Mouse (Mus musculus) hindbrain, postnatal 0 days (tissue): Measurements from ENCODE around the gene Fbln1. TPM values are rescaled to one million over a fixed set of nuclear protein-coding genes. Genes with fewer than 3 reads are reported as not detected.

ENCODE experiments used
- ATAC-seq: fragments of 200-750 bp; cut with Nextera tagmentation; 2 replicates; pipeline ENCODE4 v1.8.0; 2017; ENCODE audit warnings: mild to moderate bottlenecking, moderate TSS enrichment, moderate library complexity
- DNase-seq: peaks from one replicate; pipeline ENCODE4 v3.0.0-alpha.2; 2015; ENCODE audit warnings: low spot score
- H3K27ac ChIP-seq: fragments of 300-500 bp; sonication (generic); 2 replicates; pipeline ENCODE4 v1.5.1; 2014; ENCODE audit warnings: mild to moderate bottlenecking
- H3K27me3 ChIP-seq: fragments of 300-500 bp; sonication (generic); 2 replicates; pipeline ENCODE4 v1.6.1; 2014; ENCODE audit warnings: low read length, mixed read lengths; ENCODE audit not compliant: insufficient read depth
- H3K36me3 ChIP-seq: fragments of 300-500 bp; sonication (generic); 2 replicates; pipeline ENCODE4 v1.6.1; 2014; ENCODE audit warnings: low read length, mixed read lengths; ENCODE audit not compliant: insufficient read depth
- H3K4me1 ChIP-seq: fragments of 300-500 bp; sonication (generic); 2 replicates; pipeline ENCODE4 v1.6.1; 2014; ENCODE audit warnings: antibody characterized with exemption, low read length, mixed read lengths; ENCODE audit not compliant: insufficient read depth
- H3K4me2 ChIP-seq: fragments of 300-500 bp; sonication (generic); 2 replicates; pipeline ENCODE4 v1.6.1; 2014; ENCODE audit warnings: low read depth, mild to moderate bottlenecking, low read length, moderate library complexity, mixed read lengths
- H3K4me3 ChIP-seq: fragments of 300-500 bp; sonication (generic); 2 replicates; pipeline ENCODE4 v1.5.1; 2014; ENCODE audit warnings: low read length
- H3K9ac ChIP-seq: fragments of 300-500 bp; sonication (generic); replicated peaks from 2 replicates; pipeline ENCODE4 v1.6.1; 2014; ENCODE audit warnings: mild to moderate bottlenecking, low read length, moderate library complexity, mixed read lengths
- H3K9me3 ChIP-seq: fragments of 300-500 bp; sonication (generic); 2 replicates; pipeline ENCODE4 v1.6.1; 2016; ENCODE audit warnings: low read length, mixed read lengths
- CTCF ChIP-seq: IDR thresholded peaks from 2 replicates; pipeline ENCODE4 v1.5.1; 2016; ENCODE audit warnings: antibody characterized with exemption, control low read depth, low read depth
- WGBS: fragments of 180-500 bp; shearing (Covaris S2); extraction: QIAGEN DNeasy Blood & Tissue Kit; methylation state at CpG from one replicate; pipeline ENCODE4 v1.1.7; 2014; 5-methylcytosine and 5-hydroxymethylcytosine counted together
- polyA plus RNA-seq: library from polyadenylated mRNA; unstranded; fragments of >200 nt; fragmentation: Nextera tagmentation; extraction: Ambion mirVana; gene quantifications from 2 replicates; pipeline ENCODE4 v1.2.1, GENCODE M21; 2015
- total RNA-seq: library from RNA; depleted of rRNA; stranded (reverse); fragments of >200 nt; gene quantifications from 2 replicates; pipeline ENCODE4 v1.2.3, GENCODE M21; 2014

The Fbln1 gene
- total and polyA plus RNA-seq, 2 experiments from 2014 or later = 48.3 to 73.9 TPM

DNA sequence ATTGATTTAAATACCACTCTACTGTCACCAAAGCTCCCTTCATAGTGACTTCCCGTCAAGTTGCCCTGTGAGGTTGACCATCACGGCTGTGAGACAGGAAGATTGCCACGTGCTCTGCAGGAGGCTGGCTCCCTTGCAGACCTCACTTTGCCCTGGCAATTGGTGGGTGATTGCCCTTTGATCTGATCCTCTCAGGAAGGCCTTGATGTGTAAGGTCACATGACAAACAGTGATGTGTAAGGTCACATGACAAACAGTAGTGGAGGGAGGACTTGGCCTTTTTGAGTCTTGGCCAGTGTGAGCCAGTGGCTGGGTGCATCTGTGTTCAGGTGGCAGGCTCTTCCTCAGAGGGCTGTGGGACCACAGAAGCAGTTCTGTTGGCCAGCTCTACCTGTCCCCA lies 22.8 kb downstream of the Fbln1 start:
- H3K9ac ChIP-seq = no peak overlapping the region
- H3K27me3 ChIP-seq = no peaks in the 10 kb centered on the region
- no peak overlapping the region for H3K4me3 ChIP-seq
- no peak overlapping the region for H3K4me2 ChIP-seq
- no peaks in the 10 kb centered on the region for H3K9me3 ChIP-seq
- 72% methylated on average over 3 of the region's 3 CpGs for WGBS
- ATAC-seq (no peak), DNase-seq (no peak)
- no peaks in the 10 kb centered on the region for H3K36me3 ChIP-seq
- no peaks in the 10 kb centered on the region for H3K4me1 ChIP-seq
- no peak overlapping the region for H3K27ac ChIP-seq
- no peak for TF ChIP-seq CTCF

- Histone ChIP-seq H3K4me2 (no peak overlapping the region), H3K4me1 (no peaks in the 10 kb centered on the region), H3K4me3 (no peak overlapping the region), H3K27ac (no peak overlapping the region), H3K36me3 (no peaks in the 10 kb centered on the region), H3K27me3 (no peaks in the 10 kb centered on the region), H3K9me3 (no peaks in the 10 kb centered on the region), H3K9ac (no peak overlapping the region)
- DNase-seq (no peak), ATAC-seq (no peak)
- WGBS = 86% methylated on average over 13 of the region's 13 CpGs
- no peak for TF ChIP-seq CTCF
These were observed 24.3 kb downstream of the Fbln1 start for GRCm38 (mm10) chr15:85229960-85230535.

- no peaks in the 10 kb centered on the region for H3K27me3 ChIP-seq
- ATAC-seq = no peak
- no peak overlapping the region for H3K4me2 ChIP-seq
- TF ChIP-seq CTCF = no peak
- DNase-seq = no peak
- H3K4me1 ChIP-seq = no peaks in the 10 kb centered on the region
- H3K36me3 ChIP-seq = no peaks in the 10 kb centered on the region
- no peak overlapping the region for H3K4me3 ChIP-seq
- no peaks in the 10 kb centered on the region for H3K9me3 ChIP-seq
- WGBS = 89% methylated on average over 14 of the region's 14 CpGs
- H3K9ac ChIP-seq = no peak overlapping the region
- H3K27ac ChIP-seq = no peak overlapping the region
These were observed 24.9 kb downstream of the Fbln1 start for GRCm38 (mm10) chr15:85230613-85231012.

- Histone ChIP-seq H3K27ac (no peak overlapping the region), H3K4me3 (no peak overlapping the region), H3K4me2 (no peak overlapping the region), H3K9ac (no peak overlapping the region), H3K36me3 (no peaks in the 10 kb centered on the region), H3K4me1 (no peaks in the 10 kb centered on the region), H3K9me3 (no peaks in the 10 kb centered on the region), H3K27me3 (no peaks in the 10 kb centered on the region)
- DNase-seq (peak; percentile 54), ATAC-seq (no peak)
- peak; percentile 95 for TF ChIP-seq CTCF
- 89% methylated on average over 13 of the region's 13 CpGs for WGBS
These were observed 25.9 kb downstream of the Fbln1 start for GRCm38 (mm10) chr15:85231443-85232255.

DNA sequence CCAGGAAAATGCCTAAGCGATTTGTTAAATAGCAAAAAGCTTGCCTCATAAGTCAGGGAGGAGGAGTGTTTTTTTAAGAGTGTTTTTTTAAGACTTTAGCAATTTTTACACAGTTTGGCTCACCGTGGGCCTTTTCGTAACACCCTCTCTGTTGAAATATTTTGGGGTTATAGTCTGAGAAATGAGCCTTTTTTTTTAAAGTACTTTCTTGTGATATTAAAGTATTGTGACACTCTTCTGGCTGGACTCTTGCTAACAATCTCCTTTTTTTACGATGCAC lies 26.4 kb downstream of the Fbln1 start:
- WGBS = 94% methylated on average over 4 of the region's 4 CpGs

GRCm38 (mm10) chr15:85232543-85233250 lies 26.9 kb downstream of the Fbln1 start:
- DNase-seq (no peak), ATAC-seq (no peak)
- Histone ChIP-seq H3K27ac (no peak overlapping the region), H3K4me3 (no peak overlapping the region), H3K36me3 (no peaks in the 10 kb centered on the region), H3K9ac (no peak overlapping the region), H3K27me3 (no peaks in the 10 kb centered on the region), H3K9me3 (no peaks in the 10 kb centered on the region), H3K4me1 (no peaks in the 10 kb centered on the region), H3K4me2 (no peak overlapping the region)
- TF ChIP-seq CTCF = no peak
- 95% methylated on average over 25 of the region's 25 CpGs for WGBS

More for the DNA sequence above, 26.4 kb downstream of the Fbln1 start:
- no peak for ATAC-seq
- no peak for TF ChIP-seq CTCF
- Histone ChIP-seq H3K9ac (no peak overlapping the region), H3K27me3 (no peaks in the 10 kb centered on the region), H3K4me1 (no peaks in the 10 kb centered on the region), H3K4me3 (no peak overlapping the region), H3K36me3 (no peaks in the 10 kb centered on the region), H3K9me3 (no peaks in the 10 kb centered on the region), H3K27ac (no peak overlapping the region), H3K4me2 (no peak overlapping the region)
- no peak for DNase-seq

- Histone ChIP-seq H3K27ac (no peak overlapping the region), H3K36me3 (peaks cover 4% of the 10 kb centered on the region; the same call in 1 of the 2 replicates), H3K9me3 (no peaks in the 10 kb centered on the region), H3K4me3 (no peak overlapping the region), H3K9ac (no peak overlapping the region), H3K27me3 (no peaks in the 10 kb centered on the region), H3K4me1 (no peaks in the 10 kb centered on the region), H3K4me2 (no peak overlapping the region)
- ATAC-seq (no peak), DNase-seq (no peak)
- TF ChIP-seq CTCF = no peak
- WGBS = 81% methylated on average over 4 of the region's 4 CpGs
These were observed 27.5 kb downstream of the Fbln1 start for GRCm38 (mm10) chr15:85233251-85233611.
